9 mouse cellular contexts compared by ENCODE assay signal in genomic region chr16:42340021-42340768, GRCm38 (mm10). TPM values are rescaled to one million over a fixed set of nuclear protein-coding genes. Genes with fewer than 3 reads are reported as not detected.
DNase-seq lines count a peak whose midpoint lies in the region; ATAC-seq and TF ChIP-seq lines count a peak whose summit lies in the region.
"Had no signal": no experiment of that assay in that cellular context is flagged by ENCODE, and none has a peak within 500 bp of the region (broad histone marks: within the 10 kb centered on the region; RNA-seq: fewer than 3 reads in every experiment).

TSS of gene Gap43 (minus strand) at chr16:42340651.

- no peak for TF ChIP-seq POLR2A in limb, embryonic 14.5 days (IDR thresholded peaks at IDR 0.05; ENCODE audit: borderline replicate concordance, extremely low read depth, insufficient read depth, insufficient read length)

- H3K36me3 ChIP-seq in heart, embryonic 12.5 days: no peaks in the 10 kb centered on the region
- H3K36me3 ChIP-seq in forebrain, embryonic 16.5 days (ENCODE audit: control insufficient read depth, insufficient read depth): no peaks in the 10 kb centered on the region
- H3K36me3 ChIP-seq in limb, embryonic 14.5 days (ENCODE audit: control insufficient read depth, insufficient read depth, low read length): no peaks in the 10 kb centered on the region

- H3K4me1 ChIP-seq in heart, embryonic 12.5 days (replicated peaks): peaks cover 9% of the 10 kb centered on the region; the same call in 1 of the 2 replicates
- peaks cover 18% of the 10 kb centered on the region for H3K4me1 ChIP-seq in forebrain, embryonic 16.5 days (replicated peaks; ENCODE audit: control insufficient read depth, insufficient read depth, low read length)
- H3K4me1 ChIP-seq in limb, embryonic 14.5 days (ENCODE audit: control insufficient read depth, insufficient read depth, low read length): peaks cover 13% of the 10 kb centered on the region

- H3K4me2 ChIP-seq in heart, embryonic 12.5 days: peak within 1 kb of the TSS; percentile 90
- peak within 1 kb of the TSS; percentile 59 for H3K4me2 ChIP-seq in forebrain, embryonic 16.5 days (ENCODE audit: low read length)
- H3K4me2 ChIP-seq in limb, embryonic 14.5 days (replicated peaks; ENCODE audit: low read depth, low read length, severe bottlenecking): peak within 1 kb of the TSS; percentile 66

- H3K27ac ChIP-seq in heart, embryonic 12.5 days (ENCODE audit: poor library complexity, severe bottlenecking): no peak within 1 kb of the TSS
- peak within 1 kb of the TSS; percentile 89 for H3K27ac ChIP-seq in forebrain, embryonic 16.5 days (ENCODE audit: low read length)
- no peak within 1 kb of the TSS for H3K27ac ChIP-seq in limb, embryonic 14.5 days (replicated peaks; ENCODE audit: low read depth, low read length)
- H3K27ac ChIP-seq: liver, embryonic 14.5 days had no signal

- peak within 1 kb of the TSS; percentile 52 for H3K4me3 ChIP-seq in heart, embryonic 12.5 days
- H3K4me3 ChIP-seq in forebrain, embryonic 16.5 days (replicated peaks; ENCODE audit: low read length): peak within 1 kb of the TSS; percentile 68
- peak within 1 kb of the TSS; percentile 32 for H3K4me3 ChIP-seq in limb, embryonic 14.5 days (replicated peaks; ENCODE audit: low read length)

- no peak for DNase-seq in heart, adult 11 months
- peak; percentile 8 for DNase-seq in ZHBTc4 (ENCODE audit: low read depth, low spot score)
- no peak for DNase-seq in limb, embryonic 14.5 days (ENCODE audit: low spot score)
- DNase-seq in right cerebral cortex, postnatal 4 days: peak; percentile 46
- no peak for DNase-seq in thymus, postnatal 25 days

- 1% methylated on average over 18 of the region's 18 CpGs for WGBS in heart, embryonic 12.5 days
- WGBS in forebrain, embryonic 16.5 days: 1% methylated on average over 18 of the region's 18 CpGs
- WGBS in limb, embryonic 14.5 days: 2% methylated on average over 18 of the region's 18 CpGs

- no peaks in the 10 kb centered on the region for H3K9me3 ChIP-seq in heart, embryonic 12.5 days (replicated peaks)
- no peaks in the 10 kb centered on the region for H3K9me3 ChIP-seq in forebrain, embryonic 16.5 days (ENCODE audit: control insufficient read depth, low read length)
- no peaks in the 10 kb centered on the region for H3K9me3 ChIP-seq in limb, embryonic 14.5 days (ENCODE audit: control insufficient read depth, low read length)

- peak within 1 kb of the TSS; percentile 47 for H3K9ac ChIP-seq in heart, embryonic 12.5 days
- H3K9ac ChIP-seq in forebrain, embryonic 16.5 days (replicated peaks; ENCODE audit: low read depth, low read length): peak within 1 kb of the TSS; percentile 58
- H3K9ac ChIP-seq in limb, embryonic 14.5 days (ENCODE audit: low read depth, low read length, severe bottlenecking): peak within 1 kb of the TSS; percentile 5; the same call in 1 of the 2 replicates
- H3K9ac ChIP-seq: liver, embryonic 14.5 days had no signal

- no peaks in the 10 kb centered on the region for H3K27me3 ChIP-seq in heart, embryonic 12.5 days (replicated peaks)
- no peaks in the 10 kb centered on the region for H3K27me3 ChIP-seq in forebrain, embryonic 16.5 days (replicated peaks; ENCODE audit: control insufficient read depth, insufficient read depth, low read length)
- H3K27me3 ChIP-seq in limb, embryonic 14.5 days (ENCODE audit: control insufficient read depth, insufficient read depth, low read length): no peaks in the 10 kb centered on the region

- ATAC-seq in heart, embryonic 12.5 days (ENCODE audit: insufficient number of reproducible peaks, low FRiP score): peak; percentile 58; the same call in 1 of the 2 replicates
- ATAC-seq in forebrain, embryonic 16.5 days: peak; percentile 88
- peak; percentile 60; the same call in 1 of the 2 replicates for ATAC-seq in limb, embryonic 14.5 days (ENCODE audit: low FRiP score, low read depth)
- ATAC-seq in megakaryocyte, adult 5-6 weeks (ENCODE audit: poor library complexity, severe bottlenecking): no peak

RNA-seq across cellular contexts. Expression of gene Gap43, which starts in this region (rescaled TPM):
- polyA plus RNA-seq in heart, embryonic 12.5 days (2016; fragmentation: Nextera tagmentation; extraction: Ambion mirVana): 24.3 and 24.8 TPM in 2 replicates
- 719 and 966 TPM in 2 replicates for polyA plus RNA-seq in forebrain, embryonic 16.5 days (2015; fragmentation: Nextera tagmentation; extraction: Ambion mirVana)
- 28.8 and 48.0 TPM in 2 replicates for polyA plus RNA-seq in limb, embryonic 14.5 days (2012; rRNA removed)
- polyA plus RNA-seq in limb, embryonic 14.5 days (2014; fragmentation: Nextera tagmentation; extraction: Ambion mirVana): 51.1 and 57.0 TPM in 2 replicates
- total RNA-seq in megakaryocyte, adult 5-6 weeks (2015): not detected in 2 replicates
- not detected in 2 replicates for total RNA-seq in megakaryocyte, adult 5-6 weeks (2017)

Comparison
In these comparisons a context has a peak if more than half of its experiments do, and no peak if none do; other contexts are left out.
1. RNA of gene Gap43 (polyA plus RNA-seq): 719 to 966 TPM in forebrain, embryonic 16.5 days; 28.8 to 57.0 TPM in limb, embryonic 14.5 days and 24.3 to 24.8 TPM in heart, embryonic 12.5 days; every median in the first group is over 10 times any median in the second.
2. H3K9ac ChIP-seq: peak in every context shown above with its lines; median percentile 58 in forebrain, embryonic 16.5 days; 47 in heart, embryonic 12.5 days; 5 in limb, embryonic 14.5 days.
3. DNase-seq: peak in ZHBTc4 (single experiment) and right cerebral cortex, postnatal 4 days (single experiment); none in heart, adult 11 months (single experiment), limb, embryonic 14.5 days (single experiment) and thymus, postnatal 25 days (single experiment).
4. Peak in every context shown above with its lines, with median percentiles within 50 percentile points of each other: H3K4me2 ChIP-seq and H3K4me3 ChIP-seq.